Mouse (Mus musculus): Measurements from ENCODE around the gene 1700008O03Rik. TPM values are rescaled to one million over a fixed set of nuclear protein-coding genes. Genes with fewer than 3 reads are reported as not detected.

The 1700008O03Rik gene
- 0.49 and 0.83 TPM in 2 replicates for polyA plus RNA-seq (2016; fragmentation: Nextera tagmentation; extraction: Ambion mirVana)

GRCm38 (mm10) chr7:44385720-44386119 lies at the start of gene 1700008O03Rik:
Gene 1700008O03Rik (minus strand): TSS chr7:44385820.
- H3K27me3 ChIP-seq (ENCODE audit: insufficient read depth, poor library complexity, severe bottlenecking): peaks cover 76% of the 10 kb centered on the region
- no peaks in the 10 kb centered on the region for H3K36me3 ChIP-seq
- 72% methylated on average over 12 of the region's 12 CpGs for WGBS
- H3K4me3 ChIP-seq: peak within 1 kb of the TSS; percentile 64
- peaks cover 11% of the 10 kb centered on the region for H3K4me1 ChIP-seq
- DNase-seq (ENCODE audit: low spot score): no peak
- H3K9me3 ChIP-seq: no peaks in the 10 kb centered on the region
- no peak within 1 kb of the TSS for H3K27ac ChIP-seq

- DNase-seq (ENCODE audit: low spot score): no peak
- Histone ChIP-seq H3K4me3 (no peak overlapping the region), H3K4me1 (peaks cover 15% of the 10 kb centered on the region), H3K36me3 (no peaks in the 10 kb centered on the region), H3K27ac (no peak overlapping the region), H3K9me3 (no peaks in the 10 kb centered on the region), H3K27me3 (ENCODE audit: insufficient read depth, poor library complexity, severe bottlenecking) (peaks cover 92% of the 10 kb centered on the region)
- 68% methylated on average over 9 of the region's 9 CpGs for WGBS
Observed at GRCm38 (mm10) chr7:44434089-44434488, 48.5 kb upstream of the 1700008O03Rik start.

GRCm38 (mm10) chr7:44433371-44433770 lies 47.8 kb upstream of the 1700008O03Rik start:
- H3K27ac ChIP-seq: no peak overlapping the region
- H3K36me3 ChIP-seq: no peaks in the 10 kb centered on the region
- H3K9me3 ChIP-seq: no peaks in the 10 kb centered on the region
- peaks cover 96% of the 10 kb centered on the region for H3K27me3 ChIP-seq (ENCODE audit: insufficient read depth, poor library complexity, severe bottlenecking)
- H3K4me3 ChIP-seq: no peak overlapping the region
- peaks cover 20% of the 10 kb centered on the region for H3K4me1 ChIP-seq
- DNase-seq (ENCODE audit: low spot score): peak; percentile 97
- WGBS: 5% methylated on average over 7 of the region's 7 CpGs

GRCm38 (mm10) chr7:44432550-44432949 lies 46.9 kb upstream of the 1700008O03Rik start:
- no peak overlapping the region for H3K27ac ChIP-seq
- WGBS: 70% methylated on average over 6 of the region's 6 CpGs
- H3K4me3 ChIP-seq: no peak overlapping the region
- no peaks in the 10 kb centered on the region for H3K9me3 ChIP-seq
- no peak for DNase-seq (ENCODE audit: low spot score)
- peaks cover 96% of the 10 kb centered on the region for H3K27me3 ChIP-seq (ENCODE audit: insufficient read depth, poor library complexity, severe bottlenecking)
- H3K4me1 ChIP-seq: peaks cover 24% of the 10 kb centered on the region
- no peaks in the 10 kb centered on the region for H3K36me3 ChIP-seq

- WGBS: 2% methylated on average over 32 of the region's 32 CpGs
- 0 out of 2 replicates have a peak overlapping the region, but pooled peaks have one; percentile 3 for H3K27ac ChIP-seq
- H3K4me1 ChIP-seq: peaks cover 24% of the 10 kb centered on the region
- peaks cover 87% of the 10 kb centered on the region for H3K27me3 ChIP-seq (ENCODE audit: insufficient read depth, poor library complexity, severe bottlenecking)
- H3K4me3 ChIP-seq: peak overlapping the region; percentile 62
- no peak for DNase-seq (ENCODE audit: low spot score)
- H3K36me3 ChIP-seq: no peaks in the 10 kb centered on the region
- H3K9me3 ChIP-seq: no peaks in the 10 kb centered on the region
Observed at GRCm38 (mm10) chr7:44429534-44430488, 44.2 kb upstream of the 1700008O03Rik start.

GRCm38 (mm10) chr7:44428968-44429521 lies 43.4 kb upstream of the 1700008O03Rik start, which contains the start of gene Lrrc4b:
Gene Lrrc4b (plus strand): TSS chr7:44429018.
- DNase-seq (ENCODE audit: low spot score): no peak
- H3K4me1 ChIP-seq: peaks cover 24% of the 10 kb centered on the region
- H3K4me3 ChIP-seq: peak within 1 kb of the TSS; percentile 62
- H3K27ac ChIP-seq: peak within 1 kb of the TSS; percentile 59; the same call in 1 of the 2 replicates
- peaks cover 81% of the 10 kb centered on the region for H3K27me3 ChIP-seq (ENCODE audit: insufficient read depth, poor library complexity, severe bottlenecking)
- 2% methylated on average over 66 of the region's 69 CpGs for WGBS
- H3K36me3 ChIP-seq: no peaks in the 10 kb centered on the region
- H3K9me3 ChIP-seq: no peaks in the 10 kb centered on the region

GRCm38 (mm10) chr7:44428171-44428950 lies 42.7 kb upstream of the 1700008O03Rik start:
- WGBS: 3% methylated on average over 17 of the region's 38 CpGs
- no peak for DNase-seq (ENCODE audit: low spot score)
- no peak overlapping the region for H3K27ac ChIP-seq
- H3K4me1 ChIP-seq: peaks cover 24% of the 10 kb centered on the region
- no peaks in the 10 kb centered on the region for H3K9me3 ChIP-seq
- H3K36me3 ChIP-seq: no peaks in the 10 kb centered on the region
- H3K27me3 ChIP-seq (ENCODE audit: insufficient read depth, poor library complexity, severe bottlenecking): peaks cover 75% of the 10 kb centered on the region
- H3K4me3 ChIP-seq: peak overlapping the region; percentile 62

GRCm38 (mm10) chr7:44427666-44428065 lies 42.0 kb upstream of the 1700008O03Rik start:
- Histone ChIP-seq H3K9me3 (no peaks in the 10 kb centered on the region), H3K4me3 (no peak overlapping the region), H3K27me3 (ENCODE audit: insufficient read depth, poor library complexity, severe bottlenecking) (peaks cover 70% of the 10 kb centered on the region), H3K36me3 (no peaks in the 10 kb centered on the region), H3K27ac (no peak overlapping the region), H3K4me1 (peaks cover 24% of the 10 kb centered on the region)
- no peak for DNase-seq (ENCODE audit: low spot score)
- 8% methylated on average over 8 of the region's 8 CpGs for WGBS

- no peaks in the 10 kb centered on the region for H3K36me3 ChIP-seq
- no peak for DNase-seq (ENCODE audit: low spot score)
- H3K4me3 ChIP-seq: no peak overlapping the region
- H3K4me1 ChIP-seq: no peaks in the 10 kb centered on the region
- 81% methylated on average over 6 of the region's 6 CpGs for WGBS
- H3K9me3 ChIP-seq: no peaks in the 10 kb centered on the region
- no peak overlapping the region for H3K27ac ChIP-seq
- 0 out of 2 replicates have a peak, but pooled peaks cover 15% of the 10 kb centered on the region for H3K27me3 ChIP-seq (ENCODE audit: insufficient read depth, poor library complexity, severe bottlenecking)
Observed at GRCm38 (mm10) chr7:44413307-44413706, 27.7 kb upstream of the 1700008O03Rik start.

- 79% methylated on average over 4 of the region's 4 CpGs for WGBS
- DNase-seq (ENCODE audit: low spot score): no peak
- H3K4me3 ChIP-seq: no peak overlapping the region
- H3K27me3 ChIP-seq (ENCODE audit: insufficient read depth, poor library complexity, severe bottlenecking): peaks cover 13% of the 10 kb centered on the region; the same call in 1 of the 2 replicates
- no peak overlapping the region for H3K27ac ChIP-seq
- H3K36me3 ChIP-seq: no peaks in the 10 kb centered on the region
- no peaks in the 10 kb centered on the region for H3K9me3 ChIP-seq
- H3K4me1 ChIP-seq: no peaks in the 10 kb centered on the region
Observed at GRCm38 (mm10) chr7:44411144-44411543, 25.5 kb upstream of the 1700008O03Rik start.

GRCm38 (mm10) chr7:44406015-44406355 lies 20.4 kb upstream of the 1700008O03Rik start:
- DNase-seq (ENCODE audit: low spot score): no peak
- Histone ChIP-seq H3K27ac (peak overlapping the region; percentile 78), H3K4me3 (peak overlapping the region; percentile 56), H3K9me3 (no peaks in the 10 kb centered on the region), H3K4me1 (no peaks in the 10 kb centered on the region), H3K27me3 (ENCODE audit: insufficient read depth, poor library complexity, severe bottlenecking) (peaks cover 11% of the 10 kb centered on the region; the same call in 1 of the 2 replicates), H3K36me3 (no peaks in the 10 kb centered on the region)
- 2% methylated on average over 5 of the region's 5 CpGs for WGBS

GRCm38 (mm10) chr7:44405346-44406014 lies 19.9 kb upstream of the 1700008O03Rik start:
- H3K4me1 ChIP-seq: no peaks in the 10 kb centered on the region
- WGBS: 2% methylated on average over 27 of the region's 27 CpGs
- H3K27me3 ChIP-seq (ENCODE audit: insufficient read depth, poor library complexity, severe bottlenecking): peaks cover 13% of the 10 kb centered on the region; the same call in 1 of the 2 replicates
- H3K9me3 ChIP-seq: no peaks in the 10 kb centered on the region
- H3K4me3 ChIP-seq: peak overlapping the region; percentile 56
- peak; percentile 98 for DNase-seq (ENCODE audit: low spot score)
- H3K36me3 ChIP-seq: no peaks in the 10 kb centered on the region
- peak overlapping the region; percentile 78 for H3K27ac ChIP-seq
